Mouse (Mus musculus): ENCODE data around the gene Rps6ka5. TPM values are rescaled to one million over a fixed set of nuclear protein-coding genes. Genes with fewer than 3 reads are reported as not detected.

The Rps6ka5 gene
- polyA plus RNA-seq, 1 experiment from 2014 or later, result 5.8 TPM

GRCm38 (mm10) chr12:100764329-100765018, 37.7 kb upstream of the Rps6ka5 start:
- H3K27me3 ChIP-seq (ENCODE audit: control insufficient read depth, insufficient read depth, low read length), result no peaks in the 10 kb centered on the region
- H3K36me3 ChIP-seq (ENCODE audit: control insufficient read depth, insufficient read depth, low read length), result no peaks in the 10 kb centered on the region
- H3K27ac ChIP-seq (replicated peaks in 1 of 2; ENCODE audit: control insufficient read depth in 1 of 2, insufficient read depth in 1 of 2, low read depth in 2 of 2, low read length in 2 of 2), result no peak overlapping the region
- H3K9me3 ChIP-seq (ENCODE audit: control insufficient read depth, low read length), result no peaks in the 10 kb centered on the region
- H3K4me2 ChIP-seq (ENCODE audit: low read length), result no peak overlapping the region
- H3K4me1 ChIP-seq (ENCODE audit: control insufficient read depth in 2 of 2, insufficient read depth in 2 of 2, low read length in 2 of 2), result no peaks in the 10 kb centered on the region
- no peak overlapping the region for H3K9ac ChIP-seq (ENCODE audit: low read length)
- no peak overlapping the region for H3K4me3 ChIP-seq (ENCODE audit: control insufficient read depth in 1 of 2, insufficient read depth in 1 of 2, low read depth in 1 of 2, low read length in 2 of 2)
- 62% methylated on average over 13 of the region's 13 CpGs for WGBS
- ATAC-seq (ENCODE audit: insufficient number of reproducible peaks, insufficient read depth, low FRiP score, low read depth), result no peak

- H3K27me3 ChIP-seq (ENCODE audit: control insufficient read depth, insufficient read depth, low read length), result no peaks in the 10 kb centered on the region
- no peak for ATAC-seq (ENCODE audit: insufficient number of reproducible peaks, insufficient read depth, low FRiP score, low read depth)
- H3K9ac ChIP-seq (ENCODE audit: low read length), result no peak overlapping the region
- H3K4me2 ChIP-seq (ENCODE audit: low read length), result no peak overlapping the region
- H3K9me3 ChIP-seq (ENCODE audit: control insufficient read depth, low read length), result no peaks in the 10 kb centered on the region
- no peak overlapping the region for H3K27ac ChIP-seq (replicated peaks in 1 of 2; ENCODE audit: control insufficient read depth in 1 of 2, insufficient read depth in 1 of 2, low read depth in 2 of 2, low read length in 2 of 2)
- H3K4me3 ChIP-seq (ENCODE audit: control insufficient read depth in 1 of 2, insufficient read depth in 1 of 2, low read depth in 1 of 2, low read length in 2 of 2), result no peak overlapping the region
- 62% methylated on average over 11 of the region's 11 CpGs for WGBS
- H3K4me1 ChIP-seq (ENCODE audit: control insufficient read depth in 2 of 2, insufficient read depth in 2 of 2, low read length in 2 of 2), result no peaks in the 10 kb centered on the region
- no peaks in the 10 kb centered on the region for H3K36me3 ChIP-seq (ENCODE audit: control insufficient read depth, insufficient read depth, low read length)
These were observed 36.1 kb upstream of the Rps6ka5 start for GRCm38 (mm10) chr12:100762663-100763425.

- ATAC-seq (ENCODE audit: insufficient number of reproducible peaks, insufficient read depth, low FRiP score, low read depth), result no peak
- no peaks in the 10 kb centered on the region for H3K27me3 ChIP-seq (ENCODE audit: control insufficient read depth, insufficient read depth, low read length)
- whole genome bisulfite sequencing, result 57% methylated on average over 4 of the region's 4 CpGs
- no peak overlapping the region for H3K27ac ChIP-seq (replicated peaks in 1 of 2; ENCODE audit: control insufficient read depth in 1 of 2, insufficient read depth in 1 of 2, low read depth in 2 of 2, low read length in 2 of 2)
- H3K9me3 ChIP-seq (ENCODE audit: control insufficient read depth, low read length), result 0 out of 2 replicates have a peak, but pooled peaks cover 4% of the 10 kb centered on the region
- no peak overlapping the region for H3K9ac ChIP-seq (ENCODE audit: low read length)
- no peak overlapping the region for H3K4me2 ChIP-seq (ENCODE audit: low read length)
- no peaks in the 10 kb centered on the region for H3K36me3 ChIP-seq (ENCODE audit: control insufficient read depth, insufficient read depth, low read length)
- H3K4me3 ChIP-seq (ENCODE audit: control insufficient read depth in 1 of 2, insufficient read depth in 1 of 2, low read depth in 1 of 2, low read length in 2 of 2), result no peak overlapping the region
- no peaks in the 10 kb centered on the region for H3K4me1 ChIP-seq (ENCODE audit: control insufficient read depth in 2 of 2, insufficient read depth in 2 of 2, low read length in 2 of 2)
These were observed 30.6 kb upstream of the Rps6ka5 start for GRCm38 (mm10) chr12:100757427-100757826.

- 0 out of 2 replicates have a peak, but pooled peaks cover 4% of the 10 kb centered on the region for H3K9me3 ChIP-seq (ENCODE audit: control insufficient read depth, low read length)
- no peak for ATAC-seq (ENCODE audit: insufficient number of reproducible peaks, insufficient read depth, low FRiP score, low read depth)
- H3K36me3 ChIP-seq (ENCODE audit: control insufficient read depth, insufficient read depth, low read length), result no peaks in the 10 kb centered on the region
- 60% methylated on average over 1 of the region's 1 CpGs for WGBS
- H3K4me3 ChIP-seq (ENCODE audit: control insufficient read depth in 1 of 2, insufficient read depth in 1 of 2, low read depth in 1 of 2, low read length in 2 of 2), result no peak overlapping the region
- H3K27ac ChIP-seq (replicated peaks in 1 of 2; ENCODE audit: control insufficient read depth in 1 of 2, insufficient read depth in 1 of 2, low read depth in 2 of 2, low read length in 2 of 2), result no peak overlapping the region
- H3K27me3 ChIP-seq (ENCODE audit: control insufficient read depth, insufficient read depth, low read length), result no peaks in the 10 kb centered on the region
- H3K9ac ChIP-seq (ENCODE audit: low read length), result no peak overlapping the region
- no peaks in the 10 kb centered on the region for H3K4me1 ChIP-seq (ENCODE audit: control insufficient read depth in 2 of 2, insufficient read depth in 2 of 2, low read length in 2 of 2)
- H3K4me2 ChIP-seq (ENCODE audit: low read length), result no peak overlapping the region
These were observed 26.9 kb upstream of the Rps6ka5 start for GRCm38 (mm10) chr12:100753716-100754115.

- H3K4me2 ChIP-seq (ENCODE audit: low read length), result no peak overlapping the region
- H3K4me3 ChIP-seq (ENCODE audit: control insufficient read depth in 1 of 2, insufficient read depth in 1 of 2, low read depth in 1 of 2, low read length in 2 of 2), result no peak overlapping the region
- no peaks in the 10 kb centered on the region for H3K27me3 ChIP-seq (ENCODE audit: control insufficient read depth, insufficient read depth, low read length)
- H3K9ac ChIP-seq (ENCODE audit: low read length), result no peak overlapping the region
- H3K9me3 ChIP-seq (ENCODE audit: control insufficient read depth, low read length), result 0 out of 2 replicates have a peak, but pooled peaks cover 4% of the 10 kb centered on the region
- 50% methylated on average over 1 of the region's 1 CpGs for WGBS
- no peaks in the 10 kb centered on the region for H3K36me3 ChIP-seq (ENCODE audit: control insufficient read depth, insufficient read depth, low read length)
- ATAC-seq (ENCODE audit: insufficient number of reproducible peaks, insufficient read depth, low FRiP score, low read depth), result no peak
- no peaks in the 10 kb centered on the region for H3K4me1 ChIP-seq (ENCODE audit: control insufficient read depth in 2 of 2, insufficient read depth in 2 of 2, low read length in 2 of 2)
- no peak overlapping the region for H3K27ac ChIP-seq (replicated peaks in 1 of 2; ENCODE audit: control insufficient read depth in 1 of 2, insufficient read depth in 1 of 2, low read depth in 2 of 2, low read length in 2 of 2)
These were observed 26.2 kb upstream of the Rps6ka5 start for GRCm38 (mm10) chr12:100752977-100753376.

GRCm38 (mm10) chr12:100742468-100742867, 15.7 kb upstream of the Rps6ka5 start:
- H3K9me3 ChIP-seq (ENCODE audit: control insufficient read depth, low read length), result 0 out of 2 replicates have a peak, but pooled peaks cover 4% of the 10 kb centered on the region
- no peaks in the 10 kb centered on the region for H3K4me1 ChIP-seq (ENCODE audit: control insufficient read depth in 2 of 2, insufficient read depth in 2 of 2, low read length in 2 of 2)
- no peak overlapping the region for H3K27ac ChIP-seq (replicated peaks in 1 of 2; ENCODE audit: control insufficient read depth in 1 of 2, insufficient read depth in 1 of 2, low read depth in 2 of 2, low read length in 2 of 2)
- H3K36me3 ChIP-seq (ENCODE audit: control insufficient read depth, insufficient read depth, low read length), result no peaks in the 10 kb centered on the region
- no peak overlapping the region for H3K4me2 ChIP-seq (ENCODE audit: low read length)
- no peak overlapping the region for H3K9ac ChIP-seq (ENCODE audit: low read length)
- H3K4me3 ChIP-seq (ENCODE audit: control insufficient read depth in 1 of 2, insufficient read depth in 1 of 2, low read depth in 1 of 2, low read length in 2 of 2), result no peak overlapping the region
- 59% methylated on average over 2 of the region's 2 CpGs for WGBS
- H3K27me3 ChIP-seq (ENCODE audit: control insufficient read depth, insufficient read depth, low read length), result no peaks in the 10 kb centered on the region
- no peak for ATAC-seq (ENCODE audit: insufficient number of reproducible peaks, insufficient read depth, low FRiP score, low read depth)

- 88% methylated on average over 5 of the region's 5 CpGs for WGBS
- ATAC-seq (ENCODE audit: insufficient number of reproducible peaks, insufficient read depth, low FRiP score, low read depth), result no peak
These were observed 13.5 kb upstream of the Rps6ka5 start for GRCm38 (mm10) chr12:100740313-100740712.

More at GRCm38 (mm10) chr12:100740313-100740712, 13.5 kb upstream of the Rps6ka5 start:
- Histone ChIP-seq H3K9me3 (ENCODE audit: control insufficient read depth, low read length) (0 out of 2 replicates have a peak, but pooled peaks cover 4% of the 10 kb centered on the region), H3K4me3 (ENCODE audit: control insufficient read depth in 1 of 2, insufficient read depth in 1 of 2, low read depth in 1 of 2, low read length in 2 of 2) (no peak overlapping the region), H3K27me3 (ENCODE audit: control insufficient read depth, insufficient read depth, low read length) (no peaks in the 10 kb centered on the region), H3K9ac (ENCODE audit: low read length) (no peak overlapping the region), H3K4me1 (ENCODE audit: control insufficient read depth in 2 of 2, insufficient read depth in 2 of 2, low read length in 2 of 2) (no peaks in the 10 kb centered on the region), H3K4me2 (ENCODE audit: low read length) (no peak overlapping the region), H3K27ac (replicated peaks in 1 of 2; ENCODE audit: control insufficient read depth in 1 of 2, insufficient read depth in 1 of 2, low read depth in 2 of 2, low read length in 2 of 2) (no peak overlapping the region), H3K36me3 (ENCODE audit: control insufficient read depth, insufficient read depth, low read length) (no peaks in the 10 kb centered on the region)

All from heart, embryonic 14.5 days (tissue).